Mouse (Mus musculus): Measurements from ENCODE around the gene H2al1c.
"Not testable (repeated sequence)": the region's sequence is repeated elsewhere in the genome, so short reads cannot be mapped to it uniquely, and the experiment has no call there.

Gene H2al1c

DNA sequence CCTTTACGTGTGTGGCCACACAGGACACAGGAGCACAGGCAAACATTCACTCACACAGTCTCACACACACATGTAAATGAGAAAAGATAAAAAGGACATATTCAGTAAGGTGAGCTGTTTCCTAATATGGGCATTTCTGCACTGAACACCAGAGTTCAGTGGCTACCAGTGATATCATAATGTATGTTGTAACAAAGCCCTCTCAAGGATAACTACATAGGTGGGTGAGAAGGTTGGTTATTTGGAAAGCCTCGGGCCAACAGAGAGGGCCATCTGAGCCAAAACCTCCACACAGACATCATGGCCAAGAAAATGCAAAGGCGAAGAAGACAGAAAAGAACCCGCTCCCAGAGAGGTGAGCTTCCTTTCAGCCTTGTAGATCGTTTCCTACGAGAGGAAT, at the start of gene H2al1c:
H2al1c (plus strand) TSS at position 301 of the 400 bp plus-strand sequence.
- DNase-seq (ENCODE audit: low spot score in 2 of 2), result not testable (repeated sequence)

DNA sequence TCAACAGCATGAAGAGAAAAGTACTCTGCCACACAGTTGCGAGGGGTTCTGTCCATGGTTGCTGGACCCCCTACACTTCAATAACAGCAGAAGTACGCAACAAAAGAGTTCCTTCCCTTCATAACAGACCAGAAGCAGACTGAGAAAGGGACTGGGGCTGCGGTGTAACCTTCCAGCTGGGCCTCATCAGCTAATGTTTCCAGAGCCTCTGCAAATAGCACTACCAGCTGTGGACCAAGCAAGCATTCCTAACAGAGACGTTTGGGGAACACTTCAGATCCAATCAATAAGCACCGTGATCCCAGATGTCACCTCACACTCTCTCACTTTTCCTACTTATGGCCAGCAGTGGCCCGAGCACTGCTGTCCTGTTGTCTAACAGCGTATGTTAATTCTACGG, 40.5 kb upstream of the H2al1c start:
- no peak for DNase-seq (ENCODE audit: low spot score in 2 of 2)

- DNase-seq (ENCODE audit: low spot score in 2 of 2), result peak in 1 of 2 experiments; percentile 8
These were observed 37.7 kb upstream of the H2al1c start for GRCm38 (mm10) chrX:11267791-11268190.

GRCm38 (mm10) chrX:11269074-11269473, 36.4 kb upstream of the H2al1c start:
- DNase-seq (ENCODE audit: low spot score in 2 of 2), result peak; percentile 22 to 23

DNA sequence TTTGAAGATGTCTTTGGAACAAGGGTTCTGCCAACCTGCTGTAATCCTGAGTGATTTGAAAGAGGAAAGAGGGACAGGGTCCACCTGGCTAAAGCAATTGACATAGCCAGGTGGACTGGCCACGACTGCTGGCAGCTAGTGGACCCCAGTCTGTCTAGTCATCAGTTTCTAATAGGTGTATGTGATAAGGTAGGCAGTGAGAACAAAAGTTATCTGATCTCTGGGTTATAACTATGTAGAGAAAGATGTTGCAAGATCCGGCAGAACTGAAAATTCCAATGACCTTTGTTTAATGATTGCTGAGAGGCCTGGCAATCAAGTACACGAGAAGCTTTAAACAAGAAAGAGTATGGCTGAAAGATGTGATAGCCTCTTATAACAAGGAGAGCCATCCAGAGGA, 32.3 kb upstream of the H2al1c start:
- DNase-seq (ENCODE audit: low spot score in 2 of 2), result no peak

- DNase-seq (ENCODE audit: low spot score in 2 of 2), result no peak
These were observed 28.4 kb upstream of the H2al1c start for GRCm38 (mm10) chrX:11277083-11277482.

- DNase-seq (ENCODE audit: low spot score in 2 of 2), result no peak
These were observed 24.7 kb upstream of the H2al1c start for GRCm38 (mm10) chrX:11280741-11281140.

DNA sequence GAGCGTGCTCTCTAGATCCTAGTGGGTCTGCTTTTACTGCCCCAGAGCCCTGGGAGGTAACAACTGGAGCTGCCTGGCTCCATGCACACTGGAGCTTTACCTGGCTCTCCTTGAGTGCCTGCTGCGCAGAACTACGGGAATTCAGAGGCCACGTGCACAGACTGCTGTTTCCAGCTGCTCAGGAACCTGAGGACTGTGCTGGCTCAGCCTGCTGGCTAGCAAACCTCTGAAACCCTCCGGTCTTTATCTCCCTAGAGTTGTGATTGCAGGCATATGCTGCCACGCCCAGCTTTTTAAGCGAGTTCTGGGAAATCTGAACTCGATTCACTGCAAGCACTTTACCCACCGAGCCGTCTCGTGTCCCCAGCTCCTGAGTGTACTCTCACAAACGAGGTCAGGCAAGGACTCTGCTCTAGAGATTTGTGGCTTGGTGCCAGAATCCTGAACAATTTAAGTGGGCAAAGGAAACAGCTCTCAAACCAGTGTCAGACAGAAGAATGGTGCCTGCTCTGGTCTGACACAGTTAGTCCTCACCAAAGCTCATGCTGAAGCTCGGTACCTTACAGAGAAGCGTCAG, 17.1 kb upstream of the H2al1c start:
- DNase-seq (ENCODE audit: low spot score in 2 of 2), result no peak

- DNase-seq (ENCODE audit: low spot score in 2 of 2), result no peak
These were observed 16.2 kb upstream of the H2al1c start for GRCm38 (mm10) chrX:11289244-11289643.

- not testable (repeated sequence) for DNase-seq (ENCODE audit: low spot score in 2 of 2)
These were observed 6.5 kb upstream of the H2al1c start, which contains the start of gene H2al1a for GRCm38 (mm10) chrX:11298957-11299356. H2al1a (plus strand) TSS chrX:11299257.

GRCm38 (mm10) chrX:11302132-11302531, 3.3 kb upstream of the H2al1c start, which contains the start of gene H2al1b:
H2al1b (plus strand) TSS chrX:11302432.
- DNase-seq (ENCODE audit: low spot score in 2 of 2), result not testable (repeated sequence)

GRCm38 (mm10) chrX:11308524-11308923, 3.1 kb downstream of the H2al1c start, which contains the start of gene H2al1d:
H2al1d (plus strand) TSS chrX:11308824.
- not testable (repeated sequence) for DNase-seq (ENCODE audit: low spot score in 2 of 2)

DNA sequence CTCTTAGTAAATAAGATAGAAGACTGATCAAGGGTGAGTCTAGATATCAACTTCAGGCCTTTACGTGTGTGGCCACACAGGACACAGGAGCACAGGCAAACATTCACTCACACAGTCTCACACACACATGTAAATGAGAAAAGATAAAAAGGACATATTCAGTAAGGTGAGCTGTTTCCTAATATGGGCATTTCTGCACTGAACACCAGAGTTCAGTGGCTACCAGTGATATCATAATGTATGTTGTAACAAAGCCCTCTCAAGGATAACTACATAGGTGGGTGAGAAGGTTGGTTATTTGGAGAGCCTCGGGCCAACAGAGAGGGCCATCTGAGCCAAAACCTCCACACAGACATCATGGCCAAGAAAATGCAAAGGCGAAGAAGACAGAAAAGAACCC, 6.2 kb downstream of the H2al1c start, which contains the start of gene H2al1e:
H2al1e (plus strand) TSS at position 301 of the 400 bp plus-strand sequence.
- DNase-seq (ENCODE audit: low spot score in 2 of 2), result not testable (repeated sequence)

GRCm38 (mm10) chrX:11314858-11315257, 9.4 kb downstream of the H2al1c start, which contains the start of gene H2al1f:
H2al1f (plus strand) TSS chrX:11315158.
- not testable (repeated sequence) for DNase-seq (ENCODE audit: low spot score in 2 of 2)

DNA sequence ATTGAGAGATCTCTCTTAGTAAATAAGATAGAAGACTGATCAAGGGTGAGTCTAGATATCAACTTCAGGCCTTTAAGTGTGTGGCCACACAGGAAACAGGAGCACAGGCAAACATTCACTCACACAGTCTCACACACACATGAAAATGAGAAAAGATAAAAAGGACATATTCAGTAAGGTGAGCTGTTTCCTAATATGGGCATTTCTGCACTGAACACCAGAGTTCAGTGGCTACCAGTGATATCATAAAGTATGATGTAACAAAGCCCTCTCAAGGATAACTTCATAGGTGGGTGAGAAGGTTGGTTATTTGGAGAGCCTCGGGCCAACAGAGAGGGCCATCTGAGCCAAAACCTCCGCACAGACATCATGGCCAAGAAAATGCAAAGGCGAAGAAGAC, 12.5 kb downstream of the H2al1c start, which contains the start of gene H2al1g:
H2al1g (plus strand) TSS at position 301 of the 400 bp plus-strand sequence.
- DNase-seq (ENCODE audit: low spot score in 2 of 2), result not testable (repeated sequence)

- not testable (repeated sequence) for DNase-seq (ENCODE audit: low spot score in 2 of 2)
These were observed 15.7 kb downstream of the H2al1c start, which contains the start of gene H2al1h for GRCm38 (mm10) chrX:11321192-11321591. H2al1h (plus strand) TSS chrX:11321492.

DNA sequence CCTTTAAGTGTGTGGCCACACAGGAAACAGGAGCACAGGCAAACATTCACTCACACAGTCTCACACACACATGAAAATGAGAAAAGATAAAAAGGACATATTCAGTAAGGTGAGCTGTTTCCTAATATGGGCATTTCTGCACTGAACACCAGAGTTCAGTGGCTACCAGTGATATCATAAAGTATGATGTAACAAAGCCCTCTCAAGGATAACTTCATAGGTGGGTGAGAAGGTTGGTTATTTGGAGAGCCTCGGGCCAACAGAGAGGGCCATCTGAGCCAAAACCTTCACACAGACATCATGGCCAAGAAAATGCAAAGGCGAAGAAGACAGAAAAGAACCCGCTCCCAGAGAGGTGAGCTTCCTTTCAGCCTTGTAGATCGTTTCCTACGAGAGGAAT, 18.9 kb downstream of the H2al1c start, which contains the start of gene H2al1i:
H2al1i (plus strand) TSS at position 301 of the 400 bp plus-strand sequence.
- not testable (repeated sequence) for DNase-seq (ENCODE audit: low spot score in 2 of 2)

DNA sequence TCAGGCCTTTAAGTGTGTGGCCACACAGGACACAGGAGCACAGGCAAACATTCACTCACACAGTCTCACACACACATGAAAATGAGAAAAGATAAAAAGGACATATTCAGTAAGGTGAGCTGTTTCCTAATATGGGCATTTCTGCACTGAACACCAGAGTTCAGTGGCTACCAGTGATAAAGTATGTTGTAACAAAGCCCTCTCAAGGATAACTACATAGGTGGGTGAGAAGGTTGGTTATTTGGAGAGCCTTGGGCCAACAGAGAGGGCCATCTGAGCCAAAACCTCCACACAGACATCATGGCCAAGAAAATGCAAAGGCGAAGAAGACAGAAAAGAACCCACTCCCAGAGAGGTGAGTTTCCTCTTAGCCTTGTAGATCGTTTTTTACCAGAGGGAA, 22.1 kb downstream of the H2al1c start, which contains the start of gene H2al1j:
H2al1j (plus strand) TSS at position 301 of the 400 bp plus-strand sequence.
- DNase-seq (ENCODE audit: low spot score in 2 of 2), result not testable (repeated sequence)

GRCm38 (mm10) chrX:11345762-11346161, 40.3 kb downstream of the H2al1c start:
- DNase-seq (ENCODE audit: low spot score in 2 of 2), result no peak

- no peak for DNase-seq (ENCODE audit: low spot score in 2 of 2)
These were observed 41.3 kb downstream of the H2al1c start for GRCm38 (mm10) chrX:11346756-11347155.

Measured in frontal cortex, postnatal 10 days (tissue).